Mouse (Mus musculus) right cerebral cortex, postnatal 36 days (tissue): ENCODE results near the gene Gpr75.

Source experiments
- DNase-seq, 2 experiments: peaks; one replicate each; pipeline ENCODE4 v3.0.0; 2022; ENCODE audit warnings: low spot score in 2 of 2, mixed read lengths in 1 of 2

The Gpr75 gene

GRCm38 (mm10) chr11:30885171-30885871 is at the start of gene Gpr75, which contains the start of gene Asb3:
Gene Gpr75 (plus strand): TSS chr11:30885358.
Gene Asb3 (plus strand): TSS chr11:30885416.
- peak; percentile 60 to 68 for DNase-seq

GRCm38 (mm10) chr11:30838793-30839192 is 46.4 kb upstream of the Gpr75 start:
- no peak for DNase-seq

GRCm38 (mm10) chr11:30844355-30844754 is 40.8 kb upstream of the Gpr75 start:
- no peak for DNase-seq

GRCm38 (mm10) chr11:30872425-30872824 is 12.7 kb upstream of the Gpr75 start:
- no peak for DNase-seq

- DNase-seq: no peak
These were observed 3.0 kb downstream of the Gpr75 start for GRCm38 (mm10) chr11:30888153-30888552.

GRCm38 (mm10) chr11:30896201-30896600 is 11.0 kb downstream of the Gpr75 start:
- no peak for DNase-seq

GRCm38 (mm10) chr11:30899312-30899711 is 14.2 kb downstream of the Gpr75 start:
- DNase-seq: no peak

- DNase-seq: no peak
These were observed 27.2 kb downstream of the Gpr75 start for GRCm38 (mm10) chr11:30912311-30912710.

GRCm38 (mm10) chr11:30920641-30921040 is 35.5 kb downstream of the Gpr75 start:
- DNase-seq: no peak

- no peak for DNase-seq
These were observed 38.1 kb downstream of the Gpr75 start for GRCm38 (mm10) chr11:30923283-30923682.

- no peak for DNase-seq
These were observed 42.9 kb downstream of the Gpr75 start for GRCm38 (mm10) chr11:30928079-30928478.

- DNase-seq: no peak
These were observed 43.3 kb downstream of the Gpr75 start for GRCm38 (mm10) chr11:30928498-30928897.
